Mouse (Mus musculus) large intestine, adult 2 months (tissue): ENCODE results near the gene Fignl2. TPM values are rescaled to one million over a fixed set of nuclear protein-coding genes. Genes with fewer than 3 reads are reported as not detected.

Source experiments
- DNase-seq: peaks from one replicate; pipeline ENCODE4 v3.0.0-alpha.2; 2012; ENCODE audit warnings: low read depth, low spot score
- WGBS: fragments of 180-500 bp; shearing (Covaris S2); methylation state at CpG from one replicate; pipeline ENCODE4 v1.1.7; 2018; 5-methylcytosine and 5-hydroxymethylcytosine counted together
- polyA plus RNA-seq: library from polyadenylated mRNA; depleted of rRNA; stranded (reverse); fragments of >200 nt; gene quantifications from 2 replicates; pipeline ENCODE4 v1.2.3, GENCODE M21; 2012

Fignl2 gene
- polyA plus RNA-seq, 1 experiment, result 2.8 TPM

DNA sequence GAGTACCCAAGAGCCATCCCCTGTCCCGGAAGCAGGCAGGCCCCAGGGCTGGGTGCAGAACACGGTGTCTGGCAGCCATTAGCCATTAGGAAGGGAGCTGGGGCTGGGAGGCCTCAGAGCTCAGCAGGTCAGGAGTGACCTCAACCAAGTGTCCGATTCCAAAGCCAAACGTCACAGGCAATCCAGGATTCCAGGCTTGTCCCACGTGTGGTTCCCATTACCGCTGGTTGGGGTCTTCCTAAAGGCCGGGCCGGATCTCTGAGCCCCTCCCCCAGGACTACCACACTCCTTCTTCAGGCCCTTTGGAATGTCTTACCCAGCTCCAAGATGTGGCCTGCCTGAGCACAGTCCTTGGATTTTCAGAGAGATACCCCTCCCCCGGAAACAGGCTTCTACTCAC lies 16.6 kb upstream of the Fignl2 start:
- DNase-seq, result no peak
- WGBS, result 81% methylated on average over 9 of the region's 9 CpGs

DNA sequence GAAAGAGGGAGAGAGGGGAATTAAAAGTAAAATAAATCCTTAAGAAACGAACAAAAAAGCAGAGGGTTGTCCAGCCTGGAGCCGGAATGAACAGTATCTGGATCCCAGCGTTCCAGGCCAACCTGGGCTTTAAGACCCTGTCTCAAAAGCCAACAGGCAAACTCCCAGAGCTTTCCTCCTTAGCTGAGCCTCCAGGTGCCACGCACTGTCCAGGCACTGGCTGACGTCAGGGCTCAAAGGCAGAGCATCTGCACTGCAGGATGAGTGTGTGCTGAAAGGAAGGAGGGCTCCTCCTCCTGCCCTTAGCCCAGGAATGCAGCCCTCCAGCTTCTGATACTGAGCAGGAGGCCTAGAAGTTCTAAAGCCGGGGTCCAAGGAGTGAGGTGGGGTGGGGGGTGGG lies 15.6 kb upstream of the Fignl2 start:
- 81% methylated on average over 6 of the region's 6 CpGs for WGBS
- DNase-seq, result no peak

DNA sequence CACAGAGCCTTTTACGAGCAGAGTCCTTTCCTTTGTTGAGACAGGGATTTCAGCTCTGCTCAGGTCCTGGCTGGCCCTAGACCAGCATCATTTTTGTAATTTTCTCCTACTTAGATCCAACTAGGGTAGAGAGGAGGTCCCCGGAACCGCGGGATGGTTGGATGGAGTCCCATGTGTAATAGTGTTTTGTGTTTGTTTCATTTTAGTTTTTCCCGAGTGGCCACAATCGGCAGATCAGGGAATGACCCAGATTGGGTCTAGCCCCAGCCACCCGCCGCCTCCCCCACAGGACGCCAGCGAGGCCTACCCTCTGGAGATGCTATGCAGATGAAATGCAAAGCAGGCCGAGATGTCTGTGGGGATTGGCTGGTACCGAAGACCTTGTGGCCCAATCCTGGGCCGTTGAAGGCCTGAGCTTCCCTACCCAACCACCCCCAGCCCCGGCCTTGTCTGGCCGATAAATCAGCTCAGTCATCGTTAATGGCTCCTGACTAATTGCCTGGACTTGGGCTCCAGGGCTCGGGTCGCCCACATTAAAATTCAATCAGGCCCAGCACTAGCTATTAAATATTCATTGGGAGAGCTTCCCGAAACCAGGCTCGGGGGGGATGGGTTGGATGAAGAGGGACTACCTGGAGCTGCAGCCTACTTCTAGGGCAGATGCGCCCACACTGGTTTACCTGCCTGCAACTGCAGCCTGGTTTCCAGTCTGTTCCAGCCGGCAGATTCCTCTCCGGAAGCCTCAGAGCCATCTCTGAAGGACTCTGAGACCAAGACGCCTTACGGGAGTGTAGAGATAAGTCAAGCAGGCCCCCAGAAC lies 14.7 kb upstream of the Fignl2 start:
- 57% methylated on average over 25 of the region's 25 CpGs for WGBS
- DNase-seq, result no peak

DNA sequence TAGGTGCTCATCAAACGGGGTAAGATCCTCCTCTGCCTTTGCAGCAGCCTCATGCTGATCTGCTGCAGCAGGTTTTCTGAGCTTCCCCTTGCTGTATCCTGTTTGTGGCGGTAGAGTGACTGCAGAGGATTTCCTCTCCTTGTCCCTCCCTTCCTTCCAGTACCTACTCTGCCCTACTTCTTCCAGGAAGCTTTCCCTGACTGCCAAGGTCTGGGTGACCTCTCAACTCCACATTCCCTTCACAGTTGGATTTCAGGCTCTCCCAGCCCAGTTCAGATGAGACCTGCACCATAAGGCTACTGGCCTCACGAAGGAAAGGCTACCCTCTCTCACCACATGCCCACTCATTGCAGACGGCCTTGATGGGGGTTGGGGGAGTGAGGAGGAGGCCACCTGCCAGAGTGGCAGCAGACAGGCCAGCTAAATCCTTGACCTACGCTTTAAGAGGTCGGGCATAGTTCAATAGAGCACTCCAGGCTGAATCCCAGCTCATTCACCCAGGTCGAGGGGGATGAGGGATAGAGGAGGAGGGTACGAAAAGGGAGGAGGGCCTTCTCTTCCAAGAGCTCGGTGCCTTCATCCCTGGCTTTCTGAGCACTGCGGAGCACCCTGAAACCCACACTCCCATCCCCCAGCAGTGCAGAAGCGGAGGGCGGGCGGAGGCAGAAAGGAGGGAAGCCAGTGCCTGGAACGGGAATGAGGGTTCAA lies 13.9 kb upstream of the Fignl2 start:
- 55% methylated on average over 14 of the region's 14 CpGs for WGBS
- no peak for DNase-seq

DNA sequence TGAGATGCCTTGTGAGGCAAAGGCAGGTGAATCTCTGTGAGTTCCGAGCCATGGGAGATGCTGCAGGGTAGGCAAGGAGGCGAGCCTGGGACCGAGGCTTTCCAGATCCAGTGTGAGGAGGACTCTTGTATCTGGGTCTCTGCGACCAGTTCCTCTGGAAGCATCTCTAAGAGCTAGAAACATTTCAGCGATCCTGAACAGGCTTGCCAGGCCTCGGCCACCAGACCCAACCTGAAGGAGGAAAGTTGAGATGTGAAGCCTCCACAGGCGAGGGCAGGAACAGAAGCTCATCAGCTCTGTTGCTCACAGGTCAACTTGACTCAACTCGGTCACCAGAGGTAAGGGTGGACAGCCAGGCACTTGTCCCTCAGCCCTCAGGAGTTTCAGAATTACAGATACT lies 13.2 kb upstream of the Fignl2 start:
- no peak for DNase-seq
- WGBS, result 94% methylated on average over 8 of the region's 8 CpGs

DNA sequence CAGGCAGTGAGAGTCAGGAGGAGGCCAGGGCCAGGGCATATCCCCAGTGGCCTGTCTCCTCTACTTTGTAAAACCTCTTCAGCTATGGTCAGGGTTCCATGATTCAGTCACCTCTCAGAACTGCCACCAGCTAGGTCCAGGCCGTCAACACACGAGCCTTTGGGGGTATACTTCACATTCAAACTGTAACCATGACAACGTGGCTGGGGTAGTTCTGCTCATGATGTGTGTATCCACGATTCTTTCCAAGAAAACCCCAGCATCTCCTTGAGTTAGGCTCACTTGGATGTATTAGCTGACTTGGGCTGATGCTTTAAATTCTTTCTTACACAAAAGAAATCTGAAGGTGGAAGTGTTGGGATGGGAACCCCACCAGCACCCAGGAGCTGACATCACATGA lies 9.9 kb upstream of the Fignl2 start:
- no peak for DNase-seq
- WGBS, result 87% methylated on average over 4 of the region's 4 CpGs

DNA sequence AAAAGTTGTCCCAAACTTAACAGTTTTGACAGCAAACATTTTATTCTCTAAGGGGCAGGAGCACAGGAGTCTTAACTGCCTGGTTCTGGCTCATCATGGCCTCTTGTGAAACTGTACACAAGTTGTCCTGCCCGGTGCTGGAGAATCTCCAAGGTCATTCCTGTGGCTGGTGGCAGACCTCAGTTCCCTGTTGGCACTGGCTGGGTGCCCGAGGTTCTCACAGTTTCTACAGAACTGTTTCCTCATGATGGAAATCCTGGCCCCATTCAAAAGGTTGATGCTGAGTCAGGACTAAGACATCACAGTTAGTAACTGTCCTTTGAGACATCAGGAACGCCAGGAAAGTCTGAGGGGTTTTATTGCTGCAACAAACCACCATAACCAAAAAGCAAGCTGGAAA lies 8.6 kb upstream of the Fignl2 start:
- WGBS, result 17% methylated on average over 3 of the region's 3 CpGs
- DNase-seq, result no peak

DNA sequence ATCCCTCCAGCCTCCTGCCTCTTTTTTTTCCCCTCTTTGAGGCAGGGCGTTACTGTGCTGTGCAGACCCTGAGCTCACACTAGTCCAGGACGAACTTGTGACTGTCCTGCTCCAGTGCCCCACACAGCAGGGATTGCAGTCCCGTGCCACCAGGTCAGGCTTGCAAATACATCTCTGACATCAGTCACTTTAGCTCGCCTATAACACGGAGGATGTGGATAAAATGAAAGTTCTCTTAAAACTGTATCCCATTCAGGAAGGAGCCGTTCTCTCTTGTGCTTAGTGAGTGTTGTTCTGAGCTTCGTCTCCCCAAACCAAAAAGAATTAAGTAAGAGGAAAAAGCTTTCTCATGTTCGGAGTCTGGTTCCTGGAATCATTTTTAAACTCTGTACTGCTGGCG lies 8.1 kb upstream of the Fignl2 start:
- WGBS, result 75% methylated on average over 9 of the region's 9 CpGs
- no peak for DNase-seq

DNA sequence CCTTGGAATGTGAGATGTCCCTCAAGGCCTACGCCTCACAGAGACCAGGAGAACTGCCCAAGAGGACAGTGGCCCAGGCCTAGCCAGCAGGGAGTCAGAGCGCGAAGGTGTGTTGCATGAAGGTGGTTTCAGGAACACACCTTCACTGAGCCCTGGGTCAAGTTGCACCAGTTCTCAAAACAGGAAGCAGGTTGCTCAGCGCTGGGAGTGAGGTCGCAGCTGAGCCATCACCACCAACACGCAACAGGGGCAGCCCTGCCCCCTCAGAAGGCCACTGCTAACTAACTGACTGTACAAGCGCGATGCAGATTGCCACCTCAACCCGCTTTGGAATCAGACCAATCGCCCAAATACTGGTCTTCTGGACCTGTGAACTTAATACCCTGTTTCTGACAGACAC lies 6.1 kb upstream of the Fignl2 start:
- 84% methylated on average over 10 of the region's 10 CpGs for WGBS
- no peak for DNase-seq

DNA sequence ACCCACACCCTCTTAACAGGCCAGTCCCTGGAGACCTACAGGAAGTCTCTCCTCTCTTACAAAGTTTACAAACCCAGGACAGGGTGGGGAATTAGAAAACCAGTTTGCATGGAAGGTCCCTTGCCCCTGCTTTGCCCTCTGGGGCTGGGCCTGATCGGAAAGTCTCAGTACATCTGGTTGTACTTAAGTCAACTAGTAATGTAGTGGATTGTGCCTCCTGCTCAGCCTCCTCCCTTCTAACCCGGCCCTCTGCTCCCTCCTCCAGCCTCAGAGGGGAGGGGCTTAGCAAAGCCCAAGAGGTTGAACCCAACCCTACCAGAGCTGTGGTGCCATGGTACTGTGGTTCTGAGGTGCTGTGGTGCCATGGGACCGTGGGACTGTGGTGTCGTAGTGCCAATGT lies 3.9 kb upstream of the Fignl2 start:
- DNase-seq, result no peak
- 48% methylated on average over 4 of the region's 4 CpGs for WGBS

DNA sequence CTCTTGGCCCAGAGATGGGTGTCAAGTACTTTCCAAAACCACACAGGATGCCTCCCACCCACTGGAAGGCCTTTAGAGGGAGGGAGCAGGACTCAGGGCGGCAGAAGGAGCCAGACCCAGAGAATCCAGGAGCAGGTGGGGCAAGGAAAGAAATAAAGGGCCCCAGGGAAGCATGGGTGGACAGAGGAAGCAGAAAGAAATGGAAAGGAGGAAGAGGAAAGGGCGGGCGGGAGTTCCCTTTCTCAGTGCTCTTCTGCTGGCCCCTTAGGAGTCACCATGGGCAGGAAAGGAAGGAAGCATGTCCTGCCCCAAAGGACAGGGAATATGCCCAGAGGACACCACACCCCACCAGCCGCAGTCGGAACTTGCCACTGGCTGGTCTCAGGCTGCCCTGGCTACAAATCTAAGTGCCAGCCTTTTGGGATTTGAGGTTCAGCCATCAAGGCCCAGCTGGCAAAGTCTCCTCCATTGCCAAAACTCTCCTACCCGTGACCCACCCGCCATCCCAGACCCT lies 2.7 kb upstream of the Fignl2 start:
- 84% methylated on average over 7 of the region's 7 CpGs for WGBS
- DNase-seq, result no peak

DNA sequence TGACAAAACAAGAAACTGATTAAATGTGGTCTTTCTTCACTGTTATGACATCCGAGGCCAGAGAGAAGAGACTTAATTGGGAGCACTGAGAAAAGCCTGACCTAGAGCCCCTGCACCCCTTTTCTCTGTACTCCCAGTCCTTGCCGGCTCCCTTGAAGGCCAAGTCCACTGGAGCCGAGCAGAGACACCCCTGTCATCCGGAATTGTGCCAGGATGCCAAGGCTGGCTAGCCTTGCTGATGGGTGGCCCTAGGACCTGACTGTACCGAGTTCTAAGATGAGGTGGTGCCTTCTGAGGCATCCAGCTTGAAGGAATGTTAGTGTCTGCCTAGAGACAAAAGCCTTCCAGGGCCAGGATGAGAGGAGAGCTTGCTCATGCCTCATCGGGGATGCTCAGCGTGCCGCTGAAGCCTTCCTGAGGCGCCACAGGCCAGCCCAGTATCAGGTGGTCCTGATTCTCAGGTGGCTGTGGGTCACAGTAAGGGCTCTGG lies 1.7 kb upstream of the Fignl2 start:
- WGBS, result 89% methylated on average over 9 of the region's 9 CpGs

DNA sequence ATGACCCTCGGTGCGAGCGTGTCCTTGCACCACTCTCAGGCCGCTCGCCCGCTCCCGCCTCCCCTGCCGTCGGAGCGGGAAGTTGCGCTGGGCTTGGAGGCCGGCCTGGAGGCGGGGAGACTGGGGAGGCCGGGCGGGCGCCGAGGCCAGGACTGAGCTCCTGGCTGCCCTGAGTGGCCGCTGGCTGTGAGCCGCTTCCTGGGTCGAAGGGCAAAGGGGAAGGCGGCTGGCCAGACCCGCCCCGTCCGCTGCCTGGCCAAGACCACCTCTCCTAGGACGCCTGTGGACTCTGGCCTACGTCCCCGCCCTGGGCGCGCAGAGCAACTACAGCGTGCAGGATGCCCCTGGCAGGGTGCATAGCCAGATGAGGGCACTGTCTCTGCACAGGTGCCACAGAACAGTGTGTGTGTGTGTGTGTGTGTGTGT lies 377 bp upstream of the Fignl2 start:
- WGBS, result 1% methylated on average over 30 of the region's 30 CpGs
- DNase-seq, result peak; percentile 60

More for the DNA sequence above, 1.7 kb upstream of the Fignl2 start:
- DNase-seq, result no peak

DNA sequence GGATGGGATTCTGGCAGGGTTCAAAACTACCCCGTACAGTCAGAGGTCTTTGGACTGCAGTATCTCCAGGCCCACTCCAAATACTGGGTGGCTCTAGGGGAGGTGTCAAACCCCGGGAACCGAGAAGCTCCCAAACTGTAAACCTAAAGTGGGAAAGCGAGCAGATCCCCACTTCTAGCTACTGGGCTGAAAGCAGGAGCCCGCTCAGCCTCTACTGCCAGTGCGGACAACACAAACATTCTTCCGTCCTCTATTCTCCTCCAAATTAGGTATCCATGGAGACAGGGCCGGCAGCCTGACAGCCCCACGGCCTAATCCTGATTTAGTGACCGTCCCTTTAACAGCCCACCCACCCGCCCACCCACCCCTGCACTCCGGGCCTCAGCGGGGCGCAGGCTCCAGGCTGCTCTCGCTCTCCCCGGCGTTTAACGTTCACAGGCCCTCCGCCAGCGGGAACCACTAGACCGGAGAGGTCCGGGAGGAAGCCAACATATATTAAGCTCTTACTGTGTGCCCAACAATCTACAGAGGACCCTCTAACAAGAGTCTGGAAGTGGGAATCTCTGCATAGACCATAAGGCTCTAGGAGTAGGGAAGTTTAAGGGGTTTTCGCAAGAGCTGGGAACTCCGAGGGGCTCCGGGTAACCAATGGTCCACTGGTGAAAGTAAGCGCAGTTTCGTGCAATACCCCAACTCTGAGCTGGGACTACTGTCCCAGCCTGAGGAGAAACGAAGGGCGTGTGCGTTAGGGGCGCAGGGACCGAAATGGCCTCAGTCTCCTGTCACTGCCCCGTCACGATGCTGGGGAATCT lies 1.2 kb downstream of the Fignl2 start:
- DNase-seq, result no peak
- 29% methylated on average over 34 of the region's 34 CpGs for WGBS

DNA sequence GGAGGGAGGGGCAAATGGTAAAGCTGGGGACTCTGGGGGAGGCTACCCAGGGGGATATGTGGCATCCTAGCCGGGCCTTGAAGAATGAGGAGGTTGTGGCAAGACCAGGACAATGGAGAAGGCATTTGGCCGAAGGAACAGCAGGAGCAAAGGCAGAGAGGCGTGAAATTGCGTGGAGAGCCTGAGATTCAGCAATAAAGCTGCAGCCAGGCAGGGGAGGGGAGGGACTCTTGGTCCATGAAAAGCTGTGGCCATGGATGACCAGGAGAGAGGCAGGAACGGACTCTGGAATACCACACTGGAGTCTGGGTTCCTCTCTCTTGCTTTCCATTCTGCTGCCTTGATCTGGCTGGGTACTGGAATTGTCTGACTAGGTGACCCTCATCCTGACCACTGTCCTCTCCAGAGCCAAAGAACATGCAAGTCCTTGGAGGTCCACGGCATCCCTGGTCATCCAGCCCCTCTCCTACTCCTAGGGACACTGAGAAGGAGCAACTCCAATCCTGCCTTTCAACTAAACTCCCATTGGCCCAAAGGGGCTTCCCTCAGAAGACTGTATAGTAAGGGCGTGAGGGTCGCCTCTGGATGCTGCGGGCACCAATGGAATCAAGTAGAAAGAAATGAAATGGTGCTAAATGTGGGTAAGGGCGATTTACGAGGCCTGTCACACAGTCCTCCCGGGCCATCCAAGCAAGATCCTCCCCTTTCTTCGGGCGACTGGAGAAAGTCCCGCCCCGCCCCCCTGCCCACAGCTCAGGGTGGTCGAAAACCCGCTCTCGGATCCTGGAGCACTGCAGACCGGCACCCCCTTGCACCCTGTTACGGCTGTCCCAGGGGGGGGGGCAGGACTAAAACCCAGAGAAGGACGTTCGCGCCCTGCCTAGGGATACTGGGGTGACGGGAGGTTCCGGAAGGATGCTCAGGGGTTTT lies 2.0 kb downstream of the Fignl2 start:
- DNase-seq, result no peak
- WGBS, result 43% methylated on average over 26 of the region's 26 CpGs

DNA sequence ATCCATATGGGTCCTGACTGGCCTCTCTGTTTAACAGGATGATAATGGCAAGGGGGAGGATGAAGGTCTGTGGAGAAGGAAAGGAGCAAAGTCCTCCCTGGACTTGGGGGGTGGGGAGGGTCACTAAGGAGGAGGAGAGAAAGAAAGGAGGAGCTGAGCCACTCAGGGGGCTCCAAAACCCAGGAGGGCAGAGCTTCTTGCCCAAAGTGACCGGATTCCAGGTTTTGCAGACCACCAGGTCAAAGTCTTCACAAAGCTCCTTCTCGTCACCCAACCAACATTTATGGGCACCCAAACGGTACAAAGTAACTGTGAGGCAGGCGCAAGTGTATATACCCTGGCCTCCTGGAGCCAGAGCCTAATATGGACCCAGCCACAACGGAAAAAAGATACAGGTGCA lies 2.7 kb downstream of the Fignl2 start:
- 55% methylated on average over 5 of the region's 5 CpGs for WGBS
- DNase-seq, result no peak

DNA sequence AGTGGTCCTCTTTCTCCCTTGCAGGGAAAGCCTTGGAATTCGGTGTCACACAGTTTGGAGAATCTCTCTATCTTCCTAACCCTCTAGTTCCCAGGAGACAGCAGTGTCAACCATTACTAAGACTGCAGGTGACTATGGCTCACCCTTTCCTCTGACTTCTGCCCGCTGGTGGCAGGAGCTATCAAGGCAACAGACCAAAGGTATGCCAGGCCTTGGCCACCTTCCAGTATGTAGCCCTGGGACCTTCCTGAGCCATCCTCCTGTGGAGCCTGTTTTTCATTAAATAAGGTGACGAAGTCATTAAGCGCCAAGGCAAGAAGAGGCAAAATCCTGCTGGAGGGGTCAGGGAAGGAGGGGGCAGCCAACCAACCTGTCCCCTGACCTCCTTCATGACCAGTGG lies 3.2 kb downstream of the Fignl2 start:
- no peak for DNase-seq
- 60% methylated on average over 4 of the region's 4 CpGs for WGBS

DNA sequence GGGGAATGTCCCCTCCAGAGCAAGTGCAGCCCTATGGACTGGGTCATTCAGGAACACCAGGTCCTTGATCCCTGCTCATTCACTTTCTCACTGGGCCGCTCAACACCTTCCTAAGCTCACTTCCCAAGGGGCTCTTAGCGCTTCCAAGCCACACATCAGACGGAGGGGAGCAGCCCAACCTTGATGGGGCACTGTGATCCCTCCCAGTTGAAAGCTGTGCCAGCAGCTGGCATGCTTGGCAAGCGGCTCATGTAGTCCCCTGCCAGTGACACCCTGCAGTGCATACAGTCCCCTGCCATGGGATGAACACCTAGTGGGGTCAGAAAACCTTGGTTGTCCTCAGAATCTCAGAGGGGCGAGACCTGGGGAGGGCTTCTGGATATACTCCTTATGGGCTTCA lies 4.3 kb downstream of the Fignl2 start:
- DNase-seq, result no peak
- 86% methylated on average over 5 of the region's 5 CpGs for WGBS

DNA sequence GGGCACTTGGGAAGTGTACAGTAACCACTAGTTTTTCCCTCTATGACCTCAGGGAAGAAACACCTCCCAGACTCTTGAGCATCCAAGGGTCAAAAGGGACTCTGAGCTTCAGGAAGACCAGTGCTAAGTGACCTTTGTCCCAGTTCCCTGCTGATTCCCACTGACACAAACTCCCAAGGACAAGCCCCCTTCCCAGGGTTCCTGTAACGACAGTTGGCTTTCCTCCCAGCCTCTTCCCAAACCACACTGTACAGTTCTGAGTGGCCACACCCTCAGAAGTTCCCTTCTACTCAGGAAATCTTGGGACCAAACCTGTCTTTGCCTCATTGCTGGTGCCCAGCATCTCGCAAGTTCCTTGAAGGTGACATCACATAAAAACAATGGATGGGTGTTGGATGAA lies 5.6 kb downstream of the Fignl2 start:
- WGBS, result 51% methylated on average over 2 of the region's 2 CpGs
- no peak for DNase-seq
